Mouse (Mus musculus): ENCODE results near the gene Gm11146.

The Gm11146 gene

GRCm38 (mm10) chr16:77601994-77602393 is at the start of gene Gm11146:
Gene Gm11146, minus strand, starts transcription at chr16:77602094.
- CTCF ChIA-PET, result no interaction called here

- CTCF ChIA-PET, result no interaction called here
Observed at GRCm38 (mm10) chr16:77650596-77650995, 48.7 kb upstream of the Gm11146 start.

GRCm38 (mm10) chr16:77649006-77649405 is 47.1 kb upstream of the Gm11146 start:
- CTCF ChIA-PET, result no interaction called here

- CTCF ChIA-PET, result interaction anchor here (0.5 kb wide), 1 partner anchor 838 kb away, joined by 19 read pairs; no protein-coding TSS in a partner anchor
Observed at GRCm38 (mm10) chr16:77648181-77648580, 46.3 kb upstream of the Gm11146 start.

- CTCF ChIA-PET, result no interaction called here
Observed at GRCm38 (mm10) chr16:77646146-77646545, 44.3 kb upstream of the Gm11146 start.

DNA sequence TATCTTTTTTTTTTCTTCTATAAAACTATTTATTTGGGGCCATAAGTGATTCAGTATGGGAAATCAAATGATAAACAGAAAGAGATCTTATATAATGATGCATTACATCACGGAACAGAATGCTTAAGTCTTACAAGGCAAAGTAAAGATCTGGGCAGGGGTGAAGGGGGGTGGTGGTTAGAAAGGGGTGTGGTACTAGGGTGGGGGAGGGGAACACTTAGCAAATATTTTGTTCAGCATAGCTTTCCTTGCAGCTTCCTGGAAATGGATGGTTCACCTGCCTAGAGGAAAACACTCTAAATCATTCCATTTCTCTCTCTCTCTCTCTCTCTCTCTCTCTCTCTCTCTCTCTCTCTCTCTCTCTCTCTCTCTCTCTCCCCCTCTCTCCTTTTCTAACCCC is 43.1 kb upstream of the Gm11146 start:
- CTCF ChIA-PET, result interaction anchor here (0.9 kb wide), 1 partner anchor 965 kb away, joined by 4 read pairs; no protein-coding TSS in a partner anchor

DNA sequence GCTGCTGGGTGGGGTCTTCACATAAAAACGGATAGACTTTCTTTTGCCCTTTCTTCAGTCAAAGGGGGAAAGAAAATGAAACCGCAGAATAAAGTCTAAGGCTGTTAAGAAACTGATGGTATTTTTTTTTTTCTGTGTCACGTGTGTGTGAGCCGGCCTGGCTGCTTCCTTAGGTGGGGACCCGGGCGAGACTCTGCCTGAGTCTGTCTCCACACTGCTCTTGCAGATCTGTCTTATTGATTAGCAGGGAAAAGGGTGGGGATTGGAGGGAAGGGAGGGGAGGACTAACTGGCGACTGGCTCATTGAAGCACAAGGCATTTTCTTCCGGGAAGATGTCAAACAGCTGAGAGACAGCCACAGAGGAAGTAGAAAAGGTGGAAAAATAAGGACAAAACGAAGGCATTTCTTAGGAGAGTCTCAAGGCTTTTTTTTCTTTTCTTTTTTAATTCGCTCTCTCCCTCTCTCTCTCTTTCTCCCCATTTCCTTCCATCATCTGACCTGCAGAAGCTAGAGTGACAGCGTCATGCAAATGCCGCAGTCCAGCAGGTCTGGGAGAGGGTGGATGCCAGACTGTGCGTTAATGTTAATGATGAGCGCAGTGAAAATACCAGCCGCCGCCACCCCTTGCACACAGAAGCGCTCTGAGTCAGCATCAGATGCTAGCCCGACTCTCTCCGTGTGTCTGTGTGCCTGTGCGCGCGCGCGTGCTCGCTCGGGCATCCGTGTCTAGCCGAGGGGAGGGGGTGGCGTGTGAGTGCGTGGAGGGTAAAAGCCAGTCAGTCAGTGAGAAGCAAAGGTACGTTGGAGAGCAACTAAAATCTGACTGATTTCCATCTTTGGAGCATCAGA is 42.2 kb upstream of the Gm11146 start:
- CTCF ChIA-PET, result no interaction called here

DNA sequence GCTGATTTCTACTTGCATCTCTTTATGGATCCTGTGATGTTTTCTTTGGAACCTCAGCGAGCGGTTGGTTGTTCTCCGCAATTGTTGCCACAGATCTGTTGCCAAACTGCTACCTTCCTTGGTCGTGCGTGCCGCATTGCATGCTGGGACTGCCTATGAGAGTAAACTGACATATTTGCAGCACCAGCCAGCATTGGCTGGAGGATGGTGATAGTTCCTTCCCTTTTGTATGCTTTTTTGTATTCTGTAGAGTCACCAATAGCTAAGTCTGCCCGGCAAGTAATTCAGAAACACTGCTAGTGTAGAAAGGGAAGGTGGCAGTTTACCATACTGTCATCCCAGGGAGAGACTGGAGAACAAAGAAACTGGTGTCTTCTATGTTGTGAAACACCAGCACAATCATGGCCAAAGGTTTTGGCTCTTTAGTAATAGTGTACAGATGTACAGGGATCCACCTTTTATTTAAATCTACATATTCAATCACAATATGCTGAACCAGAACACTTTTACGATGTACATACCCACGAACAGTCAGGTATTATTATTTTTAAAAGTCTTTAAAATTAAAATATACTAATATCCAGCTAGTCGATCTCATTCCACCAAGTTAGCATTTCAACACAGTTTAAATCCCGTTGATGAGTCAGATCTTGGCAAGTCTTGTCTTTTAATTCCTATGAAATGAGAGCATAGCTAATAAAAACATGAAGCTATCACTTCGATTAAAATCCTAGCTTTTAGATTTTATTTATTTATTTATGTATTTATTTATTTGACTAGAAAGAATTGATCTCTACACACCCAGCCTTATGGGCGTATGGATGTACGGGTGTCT is 41.4 kb upstream of the Gm11146 start:
- CTCF ChIA-PET, result no interaction called here

GRCm38 (mm10) chr16:77636497-77636896 is 34.6 kb upstream of the Gm11146 start:
- CTCF ChIA-PET, result no interaction called here

- CTCF ChIA-PET, result no interaction called here
Observed at GRCm38 (mm10) chr16:77632315-77632881, 30.5 kb upstream of the Gm11146 start.

DNA sequence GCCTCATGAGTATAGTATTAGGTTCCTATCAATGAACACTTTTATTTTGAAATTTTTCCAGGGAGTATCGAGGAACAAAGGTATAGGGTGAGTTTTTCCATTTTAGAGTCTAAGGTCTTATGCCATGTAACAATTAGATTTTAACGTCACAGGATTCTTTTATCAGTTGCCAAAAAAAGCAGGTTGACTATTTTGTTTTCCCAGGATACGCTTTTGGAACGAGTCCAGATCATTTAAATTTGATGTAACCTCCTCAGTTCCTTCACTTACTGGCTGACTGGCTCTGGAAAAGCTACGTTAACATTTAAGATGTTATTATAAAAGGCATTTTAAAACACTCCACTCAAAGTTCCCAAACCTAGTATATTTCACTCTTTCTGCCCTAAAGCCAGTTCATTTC is 20.8 kb upstream of the Gm11146 start:
- CTCF ChIA-PET, result no interaction called here

GRCm38 (mm10) chr16:77602581-77602980 is 687 bp upstream of the Gm11146 start:
- CTCF ChIA-PET, result no interaction called here

DNA sequence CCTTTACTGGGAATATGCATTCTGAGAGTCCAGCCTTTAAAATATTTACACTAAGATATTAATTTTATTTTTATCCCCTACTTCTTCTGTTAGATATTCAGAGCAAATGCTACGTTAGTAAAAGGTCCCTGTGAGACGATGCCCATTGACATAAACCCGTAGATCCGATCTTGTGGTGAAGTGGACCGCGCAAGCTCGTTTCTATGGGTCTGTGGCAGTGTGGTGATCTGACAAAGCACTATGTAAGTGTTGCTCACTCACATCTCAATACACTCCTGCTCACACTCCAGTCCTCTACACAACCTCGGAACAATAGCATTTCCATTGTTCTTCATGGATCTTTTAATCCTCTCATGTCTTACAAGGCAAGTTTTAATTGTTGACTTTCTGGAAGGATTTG is 3.1 kb downstream of the Gm11146 start:
- CTCF ChIA-PET, result no interaction called here

DNA sequence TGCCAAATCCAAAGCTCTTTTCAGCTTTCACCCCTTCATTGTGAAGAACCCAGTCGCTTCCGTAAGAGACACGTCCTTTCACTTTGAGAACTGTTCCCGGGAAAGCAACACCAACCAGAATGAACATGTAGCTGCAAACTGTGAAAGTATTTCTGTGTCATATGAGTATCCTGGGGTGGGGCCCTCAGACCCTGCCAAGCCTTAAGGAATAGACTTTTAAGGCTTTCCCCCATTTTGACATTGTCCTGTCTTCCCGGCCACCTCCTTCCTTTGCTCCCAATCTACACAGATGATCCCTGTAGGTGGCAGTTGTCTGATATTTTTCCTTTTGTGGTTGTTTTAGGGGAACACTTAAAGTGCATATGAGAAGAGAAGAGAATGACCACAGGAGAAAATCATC is 5.3 kb downstream of the Gm11146 start:
- CTCF ChIA-PET, result no interaction called here

DNA sequence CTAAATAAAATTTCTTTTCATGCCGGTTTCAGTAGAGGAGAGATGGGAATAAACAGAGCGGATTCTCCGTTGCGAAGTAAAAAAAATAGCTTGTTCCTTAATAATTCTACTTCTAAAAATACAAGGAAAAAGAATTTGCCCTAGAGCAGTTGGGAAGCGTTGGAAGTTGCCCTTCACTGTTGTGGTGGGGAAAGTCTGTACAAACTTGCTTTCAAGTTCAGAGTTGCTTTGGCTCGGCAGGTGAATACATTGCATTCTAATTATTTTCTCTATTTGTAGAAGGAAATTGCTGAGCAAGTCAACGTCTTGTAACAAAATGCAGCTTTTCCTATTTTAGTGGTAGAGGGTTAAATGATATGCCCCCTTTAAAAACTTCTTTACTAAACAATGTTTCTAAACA is 6.2 kb downstream of the Gm11146 start:
- CTCF ChIA-PET, result no interaction called here

DNA sequence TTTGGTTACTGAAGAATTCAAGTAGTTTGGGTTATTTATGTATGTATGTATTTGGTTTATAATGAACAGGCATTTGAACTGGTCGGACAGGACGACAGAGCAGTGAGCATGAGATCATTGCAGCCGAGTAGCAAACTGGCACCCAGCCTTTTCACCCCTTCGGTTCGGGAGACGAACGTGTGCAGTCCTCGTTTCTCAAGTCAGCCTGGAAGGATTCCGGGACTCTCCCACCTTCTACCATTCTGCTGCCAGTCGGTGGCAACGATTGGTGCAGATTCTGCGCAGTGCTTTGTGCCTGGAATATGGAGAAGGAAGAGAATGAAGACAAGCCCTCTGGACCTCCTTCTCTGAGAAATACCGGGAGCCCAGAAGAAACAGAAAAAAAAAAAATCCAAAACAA is 7.3 kb downstream of the Gm11146 start:
- CTCF ChIA-PET, result no interaction called here

DNA sequence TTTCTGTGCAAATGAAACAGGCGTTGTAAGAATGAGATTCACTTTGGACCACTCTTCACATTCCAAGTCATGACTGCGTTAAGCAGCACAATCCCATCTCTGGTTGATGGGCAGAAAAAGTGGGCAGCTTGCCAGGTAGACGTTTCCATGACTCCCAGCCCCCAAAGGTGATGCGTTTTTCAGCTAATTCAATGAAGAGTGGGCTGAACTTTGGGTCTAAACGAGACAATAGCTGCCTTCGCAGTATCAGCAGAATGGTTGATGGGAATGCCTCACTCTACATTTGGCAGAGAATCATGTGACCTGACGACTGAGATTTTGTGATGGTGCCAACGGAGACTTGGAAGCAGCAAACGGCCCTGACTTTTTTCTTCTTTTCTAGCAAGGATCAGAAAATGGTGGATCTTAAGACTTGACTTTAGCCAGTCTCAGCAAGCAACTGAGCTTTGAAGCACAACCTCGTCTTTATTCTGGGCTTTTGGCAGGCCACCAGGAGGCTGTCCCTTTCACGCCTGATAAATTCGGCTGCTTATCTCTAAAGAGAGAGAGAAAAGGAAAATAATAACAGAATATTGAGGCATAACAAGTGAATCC is 8.0 kb downstream of the Gm11146 start:
- CTCF ChIA-PET, result no interaction called here

- CTCF ChIA-PET, result no interaction called here
Observed at GRCm38 (mm10) chr16:77592986-77593385, 8.9 kb downstream of the Gm11146 start.

- CTCF ChIA-PET, result no interaction called here
Observed at GRCm38 (mm10) chr16:77573036-77573435, 28.9 kb downstream of the Gm11146 start.

DNA sequence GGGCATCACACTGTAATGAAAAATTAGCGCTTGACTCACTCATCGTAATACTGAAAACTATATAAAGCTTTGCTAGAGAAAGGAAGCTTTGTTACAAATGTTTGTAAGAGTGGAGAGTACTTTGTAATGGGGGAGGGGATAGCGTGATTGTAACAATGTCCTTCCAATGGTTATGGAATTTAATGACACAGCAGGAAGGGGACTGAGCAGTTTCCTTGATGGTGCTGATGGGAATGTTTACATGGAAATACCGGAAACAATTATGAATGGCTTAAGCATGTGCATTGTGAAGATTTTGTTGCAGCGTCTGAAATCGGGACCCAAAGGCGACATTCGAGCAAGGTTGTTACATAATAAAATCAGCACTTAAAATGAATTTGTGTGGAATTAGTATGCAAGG is 32.4 kb downstream of the Gm11146 start:
- CTCF ChIA-PET, result no interaction called here

DNA sequence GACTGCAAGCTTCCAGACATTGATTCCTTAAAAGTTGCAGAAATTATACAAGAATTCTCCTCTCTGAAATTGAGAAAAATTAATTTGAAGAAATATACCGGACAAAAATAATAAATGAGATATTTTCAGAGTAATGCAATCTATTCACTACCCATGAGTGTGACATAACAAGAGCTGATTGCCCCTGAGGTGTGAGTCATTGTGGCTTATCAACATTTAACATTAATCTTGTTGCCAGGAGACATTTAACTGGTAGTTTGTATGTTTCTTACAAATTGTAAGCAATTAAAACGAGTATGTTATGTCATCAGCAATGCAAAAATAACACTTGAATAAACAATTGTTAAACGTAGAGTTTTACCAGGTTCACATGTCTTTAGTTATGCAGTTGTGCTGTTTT is 33.5 kb downstream of the Gm11146 start:
- CTCF ChIA-PET, result no interaction called here

GRCm38 (mm10) chr16:77562852-77563251 is 39.0 kb downstream of the Gm11146 start:
- CTCF ChIA-PET, result no interaction called here

Data from spleen, embryonic (tissue).